Mouse (Mus musculus) forebrain, embryonic 11.5 days (tissue): ENCODE data around the gene Rassf2. TPM values are rescaled to one million over a fixed set of nuclear protein-coding genes. Genes with fewer than 3 reads are reported as not detected.

ENCODE experiments used
- ATAC-seq: fragments of 200-750 bp; cut with Nextera tagmentation; replicated peaks from 2 replicates; pipeline ENCODE4 v1.8.0; 2017; ENCODE audit warnings: moderate TSS enrichment; ENCODE audit not compliant: low FRiP score
- DNase-seq: peaks from one replicate; pipeline ENCODE4 v3.0.0-alpha.2; 2017; ENCODE audit warnings: low spot score
- H3K27ac ChIP-seq: fragments of 300-500 bp; sonication (generic); 2 replicates; pipeline ENCODE4 v1.5.1; 2014; ENCODE audit warnings: low read depth, low read length
- H3K27me3 ChIP-seq: fragments of 300-500 bp; sonication (generic); 2 replicates; pipeline ENCODE4 v1.6.1; 2014; ENCODE audit warnings: mild to moderate bottlenecking, low read length, mixed read lengths; ENCODE audit not compliant: control insufficient read depth, insufficient read depth
- H3K36me3 ChIP-seq: fragments of 300-500 bp; sonication (generic); 2 replicates; pipeline ENCODE4 v1.6.1; 2014; ENCODE audit warnings: mild to moderate bottlenecking, low read length, moderate library complexity, mixed read lengths; ENCODE audit not compliant: control insufficient read depth, insufficient read depth
- H3K4me1 ChIP-seq: fragments of 300-500 bp; sonication (generic); replicated peaks from 2 replicates; pipeline ENCODE4 v1.6.1; 2014; ENCODE audit warnings: low read length, mixed read lengths; ENCODE audit not compliant: control insufficient read depth, insufficient read depth
- H3K4me2 ChIP-seq: fragments of 300-500 bp; sonication (generic); 2 replicates; pipeline ENCODE4 v1.6.1; 2014; ENCODE audit warnings: low read depth, mild to moderate bottlenecking, low read length, moderate library complexity, mixed read lengths; ENCODE audit not compliant: severe bottlenecking
- H3K4me3 ChIP-seq: fragments of 300-500 bp; sonication (generic); 2 replicates; pipeline ENCODE4 v1.5.1; 2014; ENCODE audit warnings: low read depth, low read length
- H3K9ac ChIP-seq: fragments of 300-500 bp; sonication (generic); 2 replicates; pipeline ENCODE4 v1.6.1; 2014; ENCODE audit warnings: low read length
- H3K9me3 ChIP-seq: fragments of 300-500 bp; sonication (generic); 2 replicates; pipeline ENCODE4 v1.6.1; 2016; ENCODE audit warnings: low read length, mixed read lengths; ENCODE audit not compliant: control insufficient read depth
- WGBS: fragments of 180-500 bp; shearing (Covaris S2); extraction: QIAGEN DNeasy Blood & Tissue Kit; methylation state at CpG from one replicate; pipeline ENCODE4 v1.1.7; 2014; 5-methylcytosine and 5-hydroxymethylcytosine counted together
- polyA plus RNA-seq: library from polyadenylated mRNA; unstranded; fragments of >200 nt; fragmentation: Nextera tagmentation; extraction: Ambion mirVana; gene quantifications from 2 replicates; pipeline ENCODE4 v1.2.1, GENCODE M21; 2014

The Rassf2 gene
- polyA plus RNA-seq, 1 experiment from 2014 or later = 35.3 TPM

DNA sequence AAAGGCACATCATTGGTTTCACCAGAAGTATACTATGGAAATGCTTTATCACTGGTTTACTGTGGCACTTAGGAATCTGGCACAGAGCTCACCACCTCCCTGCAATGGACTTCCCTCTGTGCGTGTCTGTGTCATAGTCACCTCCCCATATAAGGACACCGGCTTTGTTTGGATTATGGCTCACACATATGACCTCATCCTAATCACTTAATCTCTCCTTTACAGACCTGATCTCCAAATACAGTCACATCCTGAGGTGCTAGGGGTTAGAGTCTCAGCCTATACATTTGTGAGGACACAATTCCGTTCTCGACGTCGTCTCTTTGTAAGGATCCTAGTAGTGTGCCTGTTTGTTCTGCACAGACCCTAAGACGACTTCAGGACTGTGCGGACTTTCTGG lies 84.8 kb downstream of the Rassf2 start:
- Histone ChIP-seq H3K4me1 (no peaks in the 10 kb centered on the region), H3K9ac (no peak overlapping the region), H3K4me2 (no peak overlapping the region), H3K4me3 (no peak overlapping the region), H3K9me3 (no peaks in the 10 kb centered on the region), H3K36me3 (no peaks in the 10 kb centered on the region), H3K27ac (no peak overlapping the region), H3K27me3 (no peaks in the 10 kb centered on the region)
- 79% methylated on average over 8 of the region's 8 CpGs for WGBS
- no peak for ATAC-seq
- DNase-seq = no peak

GRCm38 (mm10) chr2:131944370-131944769 lies 85.7 kb downstream of the Rassf2 start:
- Histone ChIP-seq H3K9ac (no peak overlapping the region), H3K36me3 (no peaks in the 10 kb centered on the region), H3K4me1 (no peaks in the 10 kb centered on the region), H3K27ac (no peak overlapping the region), H3K4me2 (no peak overlapping the region), H3K4me3 (no peak overlapping the region), H3K27me3 (no peaks in the 10 kb centered on the region), H3K9me3 (no peaks in the 10 kb centered on the region)
- WGBS = 20% methylated on average over 1 of the region's 1 CpGs
- DNase-seq (no peak), ATAC-seq (no peak)

DNA sequence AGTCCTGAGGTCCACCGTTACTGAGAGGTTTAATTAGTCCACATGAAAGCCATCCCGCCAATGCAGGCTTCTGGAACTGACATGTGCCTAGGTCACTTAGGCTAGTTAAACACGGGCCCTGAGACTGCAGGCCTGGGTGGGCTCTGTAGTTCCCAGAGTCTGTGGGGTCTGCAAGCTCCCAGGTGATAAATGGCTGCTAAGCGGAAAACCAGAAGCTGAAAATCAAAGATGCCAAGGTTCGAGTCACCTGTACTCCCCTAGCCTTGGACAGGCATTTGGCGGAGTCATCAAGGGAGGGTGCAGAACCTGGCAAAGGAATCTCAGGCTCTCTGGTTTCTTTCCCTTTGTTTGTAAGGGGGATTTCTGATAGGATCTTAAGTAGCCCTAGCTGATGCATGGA lies 88.6 kb downstream of the Rassf2 start:
- Histone ChIP-seq H3K27me3 (no peaks in the 10 kb centered on the region), H3K4me1 (no peaks in the 10 kb centered on the region), H3K4me2 (no peak overlapping the region), H3K36me3 (no peaks in the 10 kb centered on the region), H3K4me3 (no peak overlapping the region), H3K9ac (no peak overlapping the region), H3K27ac (no peak overlapping the region), H3K9me3 (no peaks in the 10 kb centered on the region)
- ATAC-seq (no peak), DNase-seq (no peak)
- 76% methylated on average over 6 of the region's 6 CpGs for whole genome bisulfite sequencing

GRCm38 (mm10) chr2:131940506-131940905 lies 89.6 kb downstream of the Rassf2 start:
- no peak overlapping the region for H3K27ac ChIP-seq
- H3K4me3 ChIP-seq = no peak overlapping the region
- H3K4me1 ChIP-seq = no peaks in the 10 kb centered on the region
- H3K36me3 ChIP-seq = no peaks in the 10 kb centered on the region
- 84% methylated on average over 3 of the region's 3 CpGs for WGBS
- DNase-seq = no peak
- H3K9me3 ChIP-seq = no peaks in the 10 kb centered on the region
- H3K27me3 ChIP-seq = no peaks in the 10 kb centered on the region
- no peak overlapping the region for H3K9ac ChIP-seq
- ATAC-seq = no peak
- H3K4me2 ChIP-seq = no peak overlapping the region

Other genes starting within 250 kb of the Rassf2 start
- not detected in 2 replicates for gene Erv3, start 170.5 kb downstream of the Rassf2 start, polyA plus RNA-seq
- gene Prnp, start 120.3 kb downstream of the Rassf2 start, polyA plus RNA-seq = 25.4 and 31.2 TPM in 2 replicates
- gene Prn, start 120.3 kb downstream of the Rassf2 start, polyA plus RNA-seq = not detected in 2 replicates
- 4.5 and 5.0 TPM in 2 replicates for gene Prnd, start 79.4 kb downstream of the Rassf2 start, polyA plus RNA-seq
- 13.5 and 14.2 TPM in 2 replicates for gene Slc23a2, start 114.8 kb upstream of the Rassf2 start, polyA plus RNA-seq
- 44.5 and 48.5 TPM in 2 replicates for gene Tmem230, start 217.5 kb upstream of the Rassf2 start, polyA plus RNA-seq
- gene Pcna, start 223.1 kb upstream of the Rassf2 start, polyA plus RNA-seq = 422 and 431 TPM in 2 replicates
- gene Cds2, start 232.9 kb upstream of the Rassf2 start, polyA plus RNA-seq = 28.7 and 30.0 TPM in 2 replicates